In genomic region chr15:93539415-93539814, GRCm38 (mm10) we compare ENCODE assay signal across 17 mouse cellular contexts. TPM values are rescaled to one million over a fixed set of nuclear protein-coding genes. Genes with fewer than 3 reads are reported as not detected.
A peak's percentile ranks its signal among the peaks of the same experiment; 100 is the strongest.
DNase-seq lines count a peak whose midpoint lies in the region; ATAC-seq and TF ChIP-seq lines count a peak whose summit lies in the region.
"Had no signal": no experiment of that assay in that cellular context is flagged by ENCODE, and none has a peak within 500 bp of the region (broad histone marks: within the 10 kb centered on the region; RNA-seq: fewer than 3 reads in every experiment).

No protein-coding gene starts in this region.

- intact Hi-C loops in heart, adult 2 months (cut with DNase I): no loop called here

- H3K4me2 ChIP-seq in heart, embryonic 12.5 days: peak overlapping the region; percentile 45
- H3K4me2 ChIP-seq in liver, embryonic 12.5 days: no peak overlapping the region
- H3K4me2 ChIP-seq in liver, postnatal 0 days (ENCODE audit: low read depth, low read length): no peak overlapping the region
- 0 out of 2 replicates have a peak overlapping the region, but pooled peaks have one; percentile 27 for H3K4me2 ChIP-seq in intestine, postnatal 0 days (replicated peaks; ENCODE audit: low read depth)
- H3K4me2 ChIP-seq: limb, embryonic 13.5 days had no signal

- no peak for TF ChIP-seq POLR2A in heart, adult 2 months (IDR thresholded peaks at IDR 0.05; ENCODE audit: insufficient read depth, low read depth, low read length)

- ATAC-seq in heart, embryonic 12.5 days (ENCODE audit: insufficient number of reproducible peaks, low FRiP score): peak; percentile 77
- peak; percentile 75 for ATAC-seq in liver, embryonic 12.5 days
- no peak for ATAC-seq in liver, postnatal 0 days
- ATAC-seq in intestine, postnatal 0 days: peak; percentile 92
- ATAC-seq: hindbrain, embryonic 16.5 days had no signal

- no peaks in the 10 kb centered on the region for H3K36me3 ChIP-seq in heart, embryonic 12.5 days
- H3K36me3 ChIP-seq in heart, adult 2 months (ENCODE audit: control insufficient read depth, insufficient read depth, low read length): peaks cover 3% of the 10 kb centered on the region
- H3K36me3 ChIP-seq in liver, embryonic 12.5 days: no peaks in the 10 kb centered on the region
- no peaks in the 10 kb centered on the region for H3K36me3 ChIP-seq in liver, postnatal 0 days (replicated peaks; ENCODE audit: insufficient read depth, low read length)
- H3K36me3 ChIP-seq in intestine, postnatal 0 days (ENCODE audit: control insufficient read depth, insufficient read depth): no peaks in the 10 kb centered on the region

- no peaks in the 10 kb centered on the region for H3K9me3 ChIP-seq in heart, embryonic 12.5 days (replicated peaks)
- H3K9me3 ChIP-seq in liver, embryonic 12.5 days (replicated peaks): no peaks in the 10 kb centered on the region
- H3K9me3 ChIP-seq in liver, postnatal 0 days (ENCODE audit: low read length): no peaks in the 10 kb centered on the region
- H3K9me3 ChIP-seq in intestine, postnatal 0 days (ENCODE audit: control insufficient read depth): no peaks in the 10 kb centered on the region
- H3K9me3 ChIP-seq: embryonic facial prominence, embryonic 10.5 days; limb, embryonic 13.5 days; megakaryocyte, embryonic 14.5 days had no signal

- TF ChIP-seq CTCF in heart, adult 2 months (IDR thresholded peaks at IDR 0.05): no peak
- TF ChIP-seq CTCF in liver, postnatal 0 days (IDR thresholded peaks at IDR 0.05; ENCODE audit: low read depth): no peak
- no peak for TF ChIP-seq CTCF in intestine, postnatal 0 days (IDR thresholded peaks at IDR 0.05; ENCODE audit: low read depth)

- 7% methylated on average over 3 of the region's 3 CpGs for WGBS in heart, embryonic 12.5 days
- WGBS in heart, adult 2 months: 46% methylated on average over 3 of the region's 3 CpGs
- WGBS in liver, embryonic 12.5 days (ENCODE audit: insufficient replicate concordance): 41% methylated on average over 3 of the region's 3 CpGs
- 68% methylated on average over 3 of the region's 3 CpGs for WGBS in liver, postnatal 0 days (ENCODE audit: insufficient replicate concordance)
- WGBS in intestine, postnatal 0 days: 43% methylated on average over 3 of the region's 3 CpGs

- H3K27me3 ChIP-seq in heart, embryonic 12.5 days (replicated peaks): no peaks in the 10 kb centered on the region
- no peaks in the 10 kb centered on the region for H3K27me3 ChIP-seq in heart, adult 2 months (ENCODE audit: control insufficient read depth, insufficient read depth, low read length)
- no peaks in the 10 kb centered on the region for H3K27me3 ChIP-seq in liver, embryonic 12.5 days (replicated peaks)
- no peaks in the 10 kb centered on the region for H3K27me3 ChIP-seq in liver, postnatal 0 days (ENCODE audit: insufficient read depth, low read length)
- H3K27me3 ChIP-seq in intestine, postnatal 0 days (replicated peaks; ENCODE audit: control insufficient read depth, insufficient read depth, low read length): no peaks in the 10 kb centered on the region
- H3K27me3 ChIP-seq: CH12.LX; limb, embryonic 13.5 days; megakaryocyte, embryonic 14.5 days had no signal

- no peak overlapping the region for H3K4me3 ChIP-seq in heart, embryonic 12.5 days
- no peak overlapping the region for H3K4me3 ChIP-seq in heart, adult 2 months
- H3K4me3 ChIP-seq in liver, embryonic 12.5 days: no peak overlapping the region
- H3K4me3 ChIP-seq in liver, postnatal 0 days (ENCODE audit: low read depth, low read length): no peak overlapping the region
- no peak overlapping the region for H3K4me3 ChIP-seq in intestine, postnatal 0 days (ENCODE audit: low read depth, low read length)
- H3K4me3 ChIP-seq: embryonic facial prominence, embryonic 10.5 days; limb, embryonic 13.5 days; megakaryocyte, embryonic 14.5 days had no signal

- no peaks in the 10 kb centered on the region; the same call in 1 of the 2 replicates for H3K79me2 ChIP-seq in heart, adult 2 months (replicated peaks; ENCODE audit: control insufficient read depth, insufficient read depth, low read length)

- no peak for DNase-seq in heart, adult 2 months
- no peak for DNase-seq in liver, postnatal 0 days
- peak; percentile 40 for DNase-seq in yolk sac, embryonic 10.5 days (ENCODE audit: low spot score)
- DNase-seq in gastrocnemius, postnatal 25 days: no peak
- DNase-seq: cerebellum, adult 18-20 months; kidney, adult 2 months; kidney, postnatal 10 days; layer of hippocampus, postnatal 36 days had no signal

- H3K9ac ChIP-seq in heart, embryonic 12.5 days: no peak overlapping the region
- H3K9ac ChIP-seq in heart, adult 2 months (ENCODE audit: low read depth, low read length): no peak overlapping the region
- H3K9ac ChIP-seq in liver, embryonic 12.5 days: no peak overlapping the region
- no peak overlapping the region for H3K9ac ChIP-seq in liver, postnatal 0 days (replicated peaks)
- no peak overlapping the region for H3K9ac ChIP-seq in intestine, postnatal 0 days (ENCODE audit: low read depth, low read length)
- H3K9ac ChIP-seq: limb, embryonic 13.5 days had no signal

- H3K27ac ChIP-seq in heart, embryonic 12.5 days (ENCODE audit: poor library complexity, severe bottlenecking): peak overlapping the region; percentile 75
- H3K27ac ChIP-seq in heart, adult 2 months: no peak overlapping the region
- H3K27ac ChIP-seq in liver, embryonic 12.5 days: no peak overlapping the region
- H3K27ac ChIP-seq in liver, postnatal 0 days (ENCODE audit: low read depth): no peak overlapping the region
- no peak overlapping the region for H3K27ac ChIP-seq in intestine, postnatal 0 days (ENCODE audit: low read depth, low read length)
- H3K27ac ChIP-seq: embryonic facial prominence, embryonic 10.5 days; limb, embryonic 13.5 days had no signal

- no peak for TF ChIP-seq EP300 in heart, adult 2 months (IDR thresholded peaks at IDR 0.05; ENCODE audit: insufficient read depth, low read depth, low read length)
- no peak for TF ChIP-seq EP300 in liver, postnatal 0 days (IDR thresholded peaks at IDR 0.05; ENCODE audit: low read depth)

- H3K4me1 ChIP-seq in heart, embryonic 12.5 days (replicated peaks): peaks cover 59% of the 10 kb centered on the region
- peaks cover 12% of the 10 kb centered on the region for H3K4me1 ChIP-seq in heart, adult 2 months (ENCODE audit: control insufficient read depth, insufficient read depth, low read length)
- H3K4me1 ChIP-seq in liver, embryonic 12.5 days: peaks cover 29% of the 10 kb centered on the region
- H3K4me1 ChIP-seq in liver, postnatal 0 days (ENCODE audit: insufficient read depth): no peaks in the 10 kb centered on the region
- H3K4me1 ChIP-seq in intestine, postnatal 0 days (replicated peaks; ENCODE audit: control insufficient read depth, insufficient read depth, low read length): no peaks in the 10 kb centered on the region

RNA-seq across cellular contexts. Expression of gene Prickle1, which starts 56.3 kb away (rescaled TPM):
- polyA plus RNA-seq in heart, embryonic 12.5 days (2016; fragmentation: Nextera tagmentation; extraction: Ambion mirVana): 42.2 and 43.7 TPM in 2 replicates
- total RNA-seq in heart, adult 2 months (2021): 10 to 100 TPM; 11.2 to 18.6 TPM
- polyA plus RNA-seq in heart, adult 2 months (2012; rRNA removed): 8.6 and 11.5 TPM in 2 replicates
- polyA plus RNA-seq in liver, embryonic 12.5 days (2016; fragmentation: Nextera tagmentation; extraction: Ambion mirVana): 7.8 and 8.9 TPM in 2 replicates
- polyA plus RNA-seq in liver, postnatal 0 days (2015; fragmentation: Nextera tagmentation; extraction: Ambion mirVana): 2.3 and 2.5 TPM in 2 replicates
- 6.3 and 6.5 TPM in 2 replicates for polyA plus RNA-seq in intestine, postnatal 0 days (2015; fragmentation: Nextera tagmentation; extraction: Ambion mirVana)
- total RNA-seq in gastrocnemius, postnatal 25 days (2021): 1 to 10 TPM; 4.1 to 4.3 TPM
- total RNA-seq: MEL had no signal

Comparison
In these comparisons a context has a peak if more than half of its experiments do, and no peak if none do; other contexts are left out.
1. H3K4me2 ChIP-seq: peak in heart, embryonic 12.5 days (single experiment) and intestine, postnatal 0 days (single experiment); none in liver, embryonic 12.5 days (single experiment) and liver, postnatal 0 days (single experiment).